Mouse (Mus musculus) thymus, adult 18-20 months (tissue): ENCODE measurements around the gene Rai14.
A peak's percentile ranks its signal among the peaks of the same experiment; 100 is the strongest.
"Not testable (repeated sequence)": the region's sequence is repeated elsewhere in the genome, so short reads cannot be mapped to it uniquely, and the experiment has no call there.

Source experiments
- DNase-seq, 2 experiments: peaks; one replicate each; pipeline ENCODE4 v3.0.0; 2022; ENCODE audit warnings: mixed read lengths in 2 of 2

Rai14 gene

GRCm38 (mm10) chr15:10598259-10599225, 115.9 kb downstream of the Rai14 start:
- no peak for DNase-seq

GRCm38 (mm10) chr15:10596871-10597270, 117.6 kb downstream of the Rai14 start:
- DNase-seq, result no peak

- DNase-seq, result no peak
Measured at GRCm38 (mm10) chr15:10595408-10595807, 119.0 kb downstream of the Rai14 start.

GRCm38 (mm10) chr15:10594910-10595309, 119.5 kb downstream of the Rai14 start:
- DNase-seq, result no peak

GRCm38 (mm10) chr15:10593094-10593493, 121.3 kb downstream of the Rai14 start:
- DNase-seq, result no peak

GRCm38 (mm10) chr15:10586565-10586964, 127.9 kb downstream of the Rai14 start:
- no peak for DNase-seq

- no peak for DNase-seq
Measured at GRCm38 (mm10) chr15:10584359-10585187, 129.9 kb downstream of the Rai14 start.

GRCm38 (mm10) chr15:10583408-10583807, 131.0 kb downstream of the Rai14 start:
- peak; percentile 9 to 12 for DNase-seq

- no peak for DNase-seq
Measured at GRCm38 (mm10) chr15:10579159-10579558, 135.3 kb downstream of the Rai14 start.

- no peak for DNase-seq
Measured at GRCm38 (mm10) chr15:10566486-10566885, 147.9 kb downstream of the Rai14 start.

GRCm38 (mm10) chr15:10564201-10564600, 150.2 kb downstream of the Rai14 start:
- no peak for DNase-seq

GRCm38 (mm10) chr15:10562281-10562680, 152.1 kb downstream of the Rai14 start:
- no peak for DNase-seq

GRCm38 (mm10) chr15:10560005-10560404, 154.4 kb downstream of the Rai14 start:
- DNase-seq, result no peak

- no peak for DNase-seq
Measured at GRCm38 (mm10) chr15:10558465-10558864, 156.0 kb downstream of the Rai14 start, which contains the start of gene Ttc23l. TSS of gene Ttc23l (minus strand) at chr15:10558668.

- DNase-seq, result no peak
Measured at GRCm38 (mm10) chr15:10554336-10554735, 160.1 kb downstream of the Rai14 start.

- DNase-seq, result no peak
Measured at GRCm38 (mm10) chr15:10540271-10541088, 173.9 kb downstream of the Rai14 start.

- DNase-seq, result no peak
Measured at GRCm38 (mm10) chr15:10535969-10536368, 178.5 kb downstream of the Rai14 start.

- DNase-seq, result no peak
Measured at GRCm38 (mm10) chr15:10534591-10534990, 179.8 kb downstream of the Rai14 start.

- not testable (repeated sequence) for DNase-seq
Measured at GRCm38 (mm10) chr15:10533361-10533760, 181.1 kb downstream of the Rai14 start.

GRCm38 (mm10) chr15:10531352-10531751, 183.1 kb downstream of the Rai14 start:
- DNase-seq, result no peak

- no peak for DNase-seq
Measured at GRCm38 (mm10) chr15:10525896-10526295, 188.5 kb downstream of the Rai14 start.
